Mouse (Mus musculus) liver, embryonic 14.5 days (tissue): ENCODE data around the gene AL732309.1. TPM values are rescaled to one million over a fixed set of nuclear protein-coding genes. Genes with fewer than 3 reads are reported as not detected.

Experiments used
- ATAC-seq: fragments of 200-750 bp; cut with Nextera tagmentation; 2 replicates; pipeline ENCODE4 v1.8.0; 2017; ENCODE audit warnings: moderate number of reproducible peaks, mild to moderate bottlenecking, moderate library complexity; ENCODE audit not compliant: insufficient read depth
- DNase-seq, 3 experiments: peaks; one replicate each; pipeline ENCODE4 v3.0.0-alpha.2; 2012 to 2013; ENCODE audit warnings: low read depth in 3 of 3, low spot score in 3 of 3
- H3K27ac ChIP-seq: fragments of 300-500 bp; sonication (generic); 2 replicates; pipeline ENCODE4 v1.5.1; 2014; ENCODE audit warnings: moderate library complexity, mild to moderate bottlenecking, control low read depth, inconsistent platforms
- H3K27me3 ChIP-seq: fragments of 300-500 bp; sonication (generic); 2 replicates; pipeline ENCODE4 v1.6.1; 2014; ENCODE audit warnings: mild to moderate bottlenecking, low read length, moderate library complexity; ENCODE audit not compliant: control insufficient read depth, insufficient read depth
- H3K36me3 ChIP-seq: fragments of 300-500 bp; sonication (generic); replicated peaks from 2 replicates; pipeline ENCODE4 v1.6.1; 2014; ENCODE audit warnings: low read depth; ENCODE audit not compliant: control insufficient read depth, insufficient read depth
- H3K4me1 ChIP-seq, 2 experiments: fragments of 200-500 bp in 1 of 2; fragments of 300-500 bp in 1 of 2; sonication (generic) in 1 of 2; replicated peaks; 2 replicates each; pipeline ENCODE4 v1.6.1; 2012 to 2014; ENCODE audit warnings: antibody characterized with exemption in 1 of 2, inconsistent platforms in 1 of 2, low read length in 1 of 2; ENCODE audit not compliant: control insufficient read depth in 2 of 2, insufficient read depth in 2 of 2
- H3K4me2 ChIP-seq: fragments of 300-500 bp; sonication (generic); 2 replicates; pipeline ENCODE4 v1.6.1; 2014; ENCODE audit warnings: low read depth, mild to moderate bottlenecking, control low read depth, moderate library complexity
- H3K4me3 ChIP-seq, 2 experiments: fragments of 200-500 bp in 1 of 2; fragments of 300-500 bp in 1 of 2; sonication (generic) in 1 of 2; 2 replicates each; pipeline ENCODE4 v1.5.1; 2012 to 2014; ENCODE audit warnings: low read depth in 2 of 2, low read length in 2 of 2, mild to moderate bottlenecking in 2 of 2, control low read depth in 1 of 2, inconsistent platforms in 1 of 2, moderate library complexity in 1 of 2; ENCODE audit not compliant: insufficient read depth in 1 of 2
- H3K9ac ChIP-seq: fragments of 300-500 bp; sonication (generic); replicated peaks from 2 replicates; pipeline ENCODE4 v1.6.1; 2014; ENCODE audit warnings: mild to moderate bottlenecking, control low read depth, moderate library complexity
- H3K9me3 ChIP-seq: fragments of 300-500 bp; sonication (generic); 2 replicates; pipeline ENCODE4 v1.6.1; 2016; ENCODE audit warnings: low read length, mixed read lengths; ENCODE audit not compliant: control insufficient read depth
- CTCF ChIP-seq: IDR thresholded peaks from 2 replicates; pipeline ENCODE4 v1.5.1; 2016; ENCODE audit warnings: antibody characterized with exemption, low read depth, control low read depth
- EP300 ChIP-seq: IDR thresholded peaks from 2 replicates; pipeline ENCODE4 v1.6.1; 2016; ENCODE audit warnings: antibody characterized with exemption, low read depth
- WGBS: fragments of 180-500 bp; shearing (Covaris S2); extraction: QIAGEN DNeasy Blood & Tissue Kit; methylation state at CpG from one replicate; pipeline ENCODE4 v1.1.7; 2014; ENCODE audit not compliant: insufficient replicate concordance; 5-methylcytosine and 5-hydroxymethylcytosine counted together
- polyA plus RNA-seq, 2 experiments: library from polyadenylated mRNA; depleted of rRNA in 1 of 2; stranded (reverse) in 1 of 2; unstranded in 1 of 2; fragments of >200 nt; fragmentation: Nextera tagmentation in 1 of 2; extraction: Ambion mirVana in 1 of 2; gene quantifications; 2 replicates each; pipeline versions ENCODE4 v1.2.1 to v1.2.3; 2012 to 2014

Gene AL732309.1
- polyA plus RNA-seq (2012; rRNA removed) (5.4 and 5.6 TPM in 2 replicates), polyA plus RNA-seq (2014; fragmentation: Nextera tagmentation; extraction: Ambion mirVana) (1.4 and 1.9 TPM in 2 replicates)

GRCm38 (mm10) chr2:25246183-25247072 is at the start of gene AL732309.1:
TSS of gene AL732309.1 (minus strand) at chr2:25246863.
- no peak within 1 kb of the TSS for H3K4me3 ChIP-seq
- peaks cover 3% of the 10 kb centered on the region in 2 experiments; a peak in 3 of 4 replicates for H3K4me1 ChIP-seq
- DNase-seq (no peak), ATAC-seq (no peak)
- TF ChIP-seq EP300 (no peak), CTCF (no peak)
- H3K27ac ChIP-seq = no peak within 1 kb of the TSS
- no peak within 1 kb of the TSS for H3K4me2 ChIP-seq
- 83% methylated on average over 10 of the region's 10 CpGs for WGBS
- H3K27me3 ChIP-seq = peaks cover 17% of the 10 kb centered on the region
- no peaks in the 10 kb centered on the region for H3K9me3 ChIP-seq
- H3K9ac ChIP-seq = no peak within 1 kb of the TSS
- peaks cover 4% of the 10 kb centered on the region; the same call in 1 of the 2 replicates for H3K36me3 ChIP-seq

- WGBS = 49% methylated on average over 9 of the region's 9 CpGs
- ATAC-seq = no peak
- Histone ChIP-seq H3K4me3 (no peak overlapping the region), H3K4me1 (no peaks in the 10 kb centered on the region), H3K9me3 (no peaks in the 10 kb centered on the region), H3K27me3 (peaks cover 45% of the 10 kb centered on the region), H3K36me3 (no peaks in the 10 kb centered on the region), H3K4me2 (no peak overlapping the region), H3K27ac (no peak overlapping the region), H3K9ac (no peak overlapping the region)
- no peak for DNase-seq
- no peak for TF ChIP-seq CTCF
- no peak for TF ChIP-seq EP300
Measured at GRCm38 (mm10) chr2:25293706-25294105, 47.0 kb upstream of the AL732309.1 start.

GRCm38 (mm10) chr2:25292856-25293255 is 46.2 kb upstream of the AL732309.1 start:
- Histone ChIP-seq H3K36me3 (no peaks in the 10 kb centered on the region), H3K27me3 (peaks cover 50% of the 10 kb centered on the region), H3K4me3 (no peak overlapping the region), H3K4me2 (no peak overlapping the region), H3K4me1 (no peaks in the 10 kb centered on the region), H3K9ac (no peak overlapping the region), H3K27ac (no peak overlapping the region), H3K9me3 (no peaks in the 10 kb centered on the region)
- peak in 2 of 3 experiments; percentile 26 to 38 for DNase-seq
- no peak for TF ChIP-seq EP300
- TF ChIP-seq CTCF = peak; percentile 92
- 0% methylated on average over 1 of the region's 1 CpGs for WGBS
- ATAC-seq = no peak

GRCm38 (mm10) chr2:25292054-25292544 is 45.4 kb upstream of the AL732309.1 start:
- Histone ChIP-seq H3K36me3 (no peaks in the 10 kb centered on the region), H3K9ac (no peak overlapping the region), H3K4me1 (0 out of 4 replicates have a peak, but pooled peaks cover 0 to 3% of the 10 kb centered on the region in 2 experiments), H3K27ac (no peak overlapping the region), H3K9me3 (no peaks in the 10 kb centered on the region), H3K27me3 (peaks cover 47% of the 10 kb centered on the region), H3K4me2 (peak overlapping the region; percentile 33), H3K4me3 (peak overlapping the region in 1 of 2 experiments; percentile 25; a peak in 2 of 4 replicates)
- ATAC-seq (no peak), DNase-seq (no peak)
- WGBS = 11% methylated on average over 39 of the region's 43 CpGs
- no peak for TF ChIP-seq EP300
